Mouse (Mus musculus): ENCODE data around the gene Myl6b.

Gene Myl6b

DNA sequence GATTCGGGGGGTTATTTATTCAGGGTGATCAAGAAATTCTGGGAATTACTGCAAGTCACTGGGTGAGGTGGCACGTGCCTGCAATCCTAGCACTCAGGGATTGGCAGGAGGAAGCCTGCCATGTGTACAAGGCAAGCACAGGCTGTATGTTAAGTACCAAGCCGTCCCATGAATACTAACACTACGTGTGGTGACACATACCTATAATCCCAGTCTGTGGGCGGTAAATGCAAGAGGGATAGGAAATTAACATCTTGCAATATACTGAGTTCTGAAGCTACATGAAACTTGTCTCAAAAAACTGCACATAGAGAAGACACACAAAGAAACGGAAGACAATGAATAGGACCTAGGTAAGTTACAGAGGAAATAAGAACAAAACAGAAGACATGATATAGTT, 47.5 kb downstream of the Myl6b start:
- in situ Hi-C loops (cut with MseI, MboI) = loop anchor here in 1 of 2 experiments (10.0 kb wide), 1 partner anchor 76 kb away; the partner anchor contains the start of gene Ankrd52

DNA sequence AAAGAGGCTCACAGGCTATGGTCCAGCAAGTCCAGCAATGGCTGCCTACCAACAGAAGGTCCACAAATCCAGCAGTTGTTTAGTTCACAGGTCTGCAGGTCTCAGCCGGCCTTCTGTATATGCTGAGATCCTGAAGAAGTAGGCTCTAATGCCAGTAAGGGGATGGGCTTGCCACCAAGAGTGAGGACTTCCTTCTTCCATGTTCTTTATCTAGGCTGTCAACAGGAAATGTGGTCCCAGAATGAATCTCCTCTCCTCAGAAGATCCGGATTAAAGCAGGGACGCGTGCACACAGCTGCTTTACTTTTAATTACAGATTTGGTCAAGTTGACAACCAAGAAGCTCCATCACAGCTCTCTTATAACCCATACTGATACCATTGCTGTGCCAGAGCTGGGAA, 53.1 kb downstream of the Myl6b start:
- in situ Hi-C loops (cut with MseI, MboI) = no loop called here

DNA sequence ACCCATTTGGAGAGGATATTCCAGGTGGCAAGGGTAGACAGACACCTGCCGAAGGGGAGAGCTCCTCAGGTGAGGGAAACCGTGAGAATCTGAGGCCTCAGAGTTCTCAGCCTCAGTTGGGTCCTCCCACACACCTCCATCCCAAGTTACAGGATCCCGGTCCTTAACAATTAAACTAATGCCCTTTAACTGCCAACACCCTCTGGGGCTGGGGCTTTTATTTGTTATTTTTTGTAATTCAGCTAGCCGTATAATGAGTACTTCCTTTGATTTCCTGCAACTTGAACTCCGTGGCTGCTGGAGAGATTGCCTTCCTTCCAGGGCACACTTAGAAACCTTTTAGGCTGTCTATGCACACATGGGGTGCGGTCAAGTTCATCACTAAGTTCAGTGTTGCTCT, 54.1 kb downstream of the Myl6b start:
- in situ Hi-C loops (cut with MseI, MboI) = no loop called here

All from mouse trophoblast stem cell (cell line).